Mouse (Mus musculus) heart, adult 2 months (tissue): Measurements from ENCODE around the gene Synpo2l.

ENCODE experiments used
- CTCF ChIP-seq: fragments of 200-600 bp; IDR thresholded peaks from 2 replicates; pipeline ENCODE4 v1.8.1; 2022; ENCODE audit warnings: antibody characterized with exemption, mild to moderate bottlenecking, moderate library complexity
- EP300 ChIP-seq: fragments of 200-500 bp; IDR thresholded peaks from 2 replicates; pipeline ENCODE4 v1.6.1; 2011; ENCODE audit warnings: low read depth, low read length, control low read depth; ENCODE audit not compliant: insufficient read depth
- POLR2A ChIP-seq: fragments of 200-500 bp; IDR thresholded peaks from 2 replicates; pipeline ENCODE4 v1.6.1; 2011; ENCODE audit warnings: mild to moderate bottlenecking, low read depth, low read length, control low read depth; ENCODE audit not compliant: insufficient read depth

GRCm38 (mm10) chr14:20707201-20708190 is 39.3 kb upstream of the Synpo2l start, which contains the start of gene Zswim8:
- TF ChIP-seq CTCF, result peak; percentile 43
- peak; percentile 82 for TF ChIP-seq POLR2A
- 0 out of 2 replicates have a peak, but pooled peaks have one; percentile 66 for TF ChIP-seq EP300
